ENCODE assay signal across 9 mouse cellular contexts in the genomic region with DNA sequence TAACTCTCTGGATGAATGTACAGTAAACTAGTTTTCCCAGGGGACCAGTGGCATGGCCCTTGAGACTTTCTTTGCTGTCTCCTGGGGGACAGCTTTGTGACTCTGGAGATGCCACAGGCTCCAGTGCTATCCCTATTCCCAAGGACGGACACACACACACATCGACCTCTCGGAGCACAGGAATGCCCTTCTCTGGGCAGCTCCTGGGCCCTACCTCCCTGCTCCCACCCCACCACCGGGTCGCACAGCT. TPM values are rescaled to one million over a fixed set of nuclear protein-coding genes. Genes with fewer than 3 reads are reported as not detected.
A peak's percentile ranks its signal among the peaks of the same experiment; 100 is the strongest.
DNase-seq lines count a peak whose midpoint lies in the region; ATAC-seq and TF ChIP-seq lines count a peak whose summit lies in the region.
"Had no signal": no experiment of that assay in that cellular context is flagged by ENCODE, and none has a peak within 500 bp of the region (broad histone marks: within the 10 kb centered on the region; RNA-seq: fewer than 3 reads in every experiment).

No protein-coding gene starts in this region.

- no peak; the same call in 1 of the 2 replicates for TF ChIP-seq CTCF in gastrocnemius, adult 2 months (IDR thresholded peaks at IDR 0.05)
- no peak for TF ChIP-seq CTCF in E14TG2a.4 (conservative IDR thresholded peaks at IDR 0.05; ENCODE audit: low read length)

- peak overlapping the region; percentile 86 for H3K9ac ChIP-seq in forebrain, embryonic 15.5 days (replicated peaks)
- peak overlapping the region; percentile 71 for H3K9ac ChIP-seq in liver, embryonic 13.5 days

- peak overlapping the region; percentile 93 for H3K27ac ChIP-seq in gastrocnemius, adult 2 months
- H3K27ac ChIP-seq in forebrain, embryonic 15.5 days (replicated peaks) = peak overlapping the region; percentile 80; the same call in 1 of the 2 replicates
- peak overlapping the region; percentile 63 for H3K27ac ChIP-seq in liver, embryonic 13.5 days

- intact Hi-C loops in gastrocnemius, adult 2 months (cut with DNase I) = loop anchor here (5.0 kb wide), 2 partner anchors 54 to 96 kb away; a partner anchor contains a TSS

- H3K36me3 ChIP-seq in E14TG2a.4 (ENCODE audit: insufficient read depth, low read length) = no peaks in the 10 kb centered on the region
- H3K36me3 ChIP-seq in forebrain, embryonic 15.5 days = no peaks in the 10 kb centered on the region
- no peaks in the 10 kb centered on the region for H3K36me3 ChIP-seq in liver, embryonic 13.5 days

- peaks cover 4% of the 10 kb centered on the region for H3K9me3 ChIP-seq in E14TG2a.4 (ENCODE audit: low read length)
- no peaks in the 10 kb centered on the region for H3K9me3 ChIP-seq in forebrain, embryonic 15.5 days
- no peaks in the 10 kb centered on the region for H3K9me3 ChIP-seq in liver, embryonic 13.5 days (replicated peaks)

- WGBS in forebrain, embryonic 15.5 days = under 1% methylated on average over 5 of the region's 5 CpGs
- WGBS in liver, embryonic 13.5 days (ENCODE audit: insufficient replicate concordance) = 0% methylated on average over 5 of the region's 5 CpGs

- peak; percentile 94; the same call in 1 of the 2 replicates for ATAC-seq in forebrain, embryonic 15.5 days (replicated peaks)
- peak; percentile 65 for ATAC-seq in liver, embryonic 13.5 days (ENCODE audit: low read depth)
- ATAC-seq: CD4-positive, CD25-positive, alpha-beta regulatory T cell, adult 4 months had no signal

- peak overlapping the region; percentile 88 for H3K4me3 ChIP-seq in gastrocnemius, adult 2 months
- peak overlapping the region; percentile 88 for H3K4me3 ChIP-seq in E14TG2a.4 (replicated peaks; ENCODE audit: low read length)
- H3K4me3 ChIP-seq in forebrain, embryonic 15.5 days = peak overlapping the region; percentile 77
- H3K4me3 ChIP-seq in liver, embryonic 13.5 days (replicated peaks) = peak overlapping the region; percentile 65

- peaks cover 31% of the 10 kb centered on the region for H3K27me3 ChIP-seq in E14TG2a.4 (ENCODE audit: insufficient read depth, low read length)
- no peaks in the 10 kb centered on the region for H3K27me3 ChIP-seq in forebrain, embryonic 15.5 days
- H3K27me3 ChIP-seq in liver, embryonic 13.5 days = peaks cover 16% of the 10 kb centered on the region

- H3K4me2 ChIP-seq in forebrain, embryonic 15.5 days (replicated peaks) = peak overlapping the region; percentile 86
- H3K4me2 ChIP-seq in liver, embryonic 13.5 days = peak overlapping the region; percentile 87

- peaks cover 12% of the 10 kb centered on the region for H3K4me1 ChIP-seq in E14TG2a.4 (replicated peaks; ENCODE audit: low read depth, low read length)
- H3K4me1 ChIP-seq in forebrain, embryonic 15.5 days = peaks cover 15% of the 10 kb centered on the region
- H3K4me1 ChIP-seq in liver, embryonic 13.5 days (replicated peaks) = peaks cover 10% of the 10 kb centered on the region

- DNase-seq in gastrocnemius, adult 2 months = no peak
- no peak for DNase-seq in gastrocnemius, postnatal 10 days
- no peak for DNase-seq in liver, embryonic 13.5 days
- no peak for DNase-seq in urinary bladder, postnatal 14 days (ENCODE audit: low spot score)
- DNase-seq in gastrocnemius, adult 18-20 months (ENCODE audit: low spot score) = no peak
- DNase-seq in adipocyte (ENCODE audit: low spot score) = no peak

RNA-seq across cellular contexts. Expression of a gene that starts 1.0 kb away (rescaled TPM):
- 10 to 100 TPM in 1 of 2 experiments, 1 to 10 TPM in 1; 7.1 to 15.5 TPM for total RNA-seq in gastrocnemius, adult 2 months (2021)
- 10 to 100 TPM; 39.7 to 44.5 TPM for total RNA-seq in gastrocnemius, postnatal 10 days (2021)
- polyA plus RNA-seq in forebrain, embryonic 15.5 days (2015; fragmentation: Nextera tagmentation; extraction: Ambion mirVana) = 54.0 and 55.8 TPM in 2 replicates
- polyA plus RNA-seq in liver, embryonic 13.5 days (2015; fragmentation: Nextera tagmentation; extraction: Ambion mirVana) = 23.3 and 29.1 TPM in 2 replicates
- total RNA-seq in gastrocnemius, adult 18-20 months (2021) = 10 to 100 TPM; 11.7 to 13.3 TPM
- polyA plus RNA-seq: CD4-positive, CD25-positive, alpha-beta regulatory T cell, adult 4 months had no signal
